Mouse (Mus musculus): ENCODE results near the gene Mcpt9.
"Not testable (repeated sequence)": the region's sequence is repeated elsewhere in the genome, so short reads cannot be mapped to it uniquely, and the experiment has no call there.

DNA sequence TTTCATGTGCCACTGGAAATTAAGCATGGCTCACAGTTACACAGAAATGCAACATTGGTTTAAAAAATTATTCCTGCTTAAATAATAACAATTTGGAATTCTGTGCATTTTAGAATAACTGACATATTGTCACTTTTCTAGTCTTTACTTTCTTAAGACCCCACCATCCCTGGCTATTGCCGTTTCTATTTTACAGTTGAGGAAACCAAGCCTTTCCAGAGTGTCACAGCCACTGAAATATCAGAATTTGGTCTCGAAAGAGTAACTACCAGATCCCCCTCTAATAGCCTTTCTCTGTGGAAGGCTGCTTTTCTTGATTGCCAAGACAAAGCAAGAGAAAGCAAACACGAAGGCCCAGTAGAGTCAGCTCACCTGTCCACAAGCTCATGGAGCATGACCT, at the start of gene Mcpt9:
- not testable (repeated sequence) for TF ChIP-seq POLR2A (IDR thresholded peaks at IDR 0.05; ENCODE audit: borderline replicate concordance, low read depth, low read length); CTCF (IDR thresholded peaks at IDR 0.05; ENCODE audit: low read depth, low read length)

Data from bone marrow macrophage, adult 2 months (primary cell).